Mouse (Mus musculus) cerebellum, adult 9-10 months (tissue): ENCODE data around the gene Rab5b.
"Not testable (repeated sequence)": the region's sequence is repeated elsewhere in the genome, so short reads cannot be mapped to it uniquely, and the experiment has no call there.

Experiments
- DNase-seq: peaks from one replicate; pipeline ENCODE4 v3.0.0; 2022

The Rab5b gene

DNA sequence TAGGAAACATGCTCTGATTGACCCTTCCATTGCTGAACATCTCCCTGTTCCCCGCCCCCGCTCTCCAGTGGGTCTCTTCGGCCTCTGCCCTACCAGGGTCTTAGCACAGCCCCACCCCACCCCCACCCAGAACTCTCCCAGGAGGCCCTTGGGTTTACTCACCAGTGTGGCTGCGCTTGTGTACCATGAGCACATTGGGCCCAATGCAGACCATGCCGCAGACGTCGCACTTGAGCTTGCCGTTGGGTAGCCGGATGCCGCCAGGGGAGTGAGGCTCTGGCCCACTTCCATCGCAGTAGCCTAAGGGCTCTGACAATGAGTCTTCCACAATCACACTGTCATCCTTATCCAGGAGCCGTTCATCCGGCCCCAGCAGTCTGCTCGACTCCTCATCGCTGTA, 55.2 kb downstream of the Rab5b start:
- no peak for DNase-seq

- no peak for DNase-seq
These were observed 56.1 kb downstream of the Rab5b start for GRCm38 (mm10) chr10:128639999-128640398.

GRCm38 (mm10) chr10:128637011-128637410, 59.1 kb downstream of the Rab5b start:
- no peak for DNase-seq

- DNase-seq: no peak
These were observed 59.5 kb downstream of the Rab5b start for GRCm38 (mm10) chr10:128636561-128636960.

DNA sequence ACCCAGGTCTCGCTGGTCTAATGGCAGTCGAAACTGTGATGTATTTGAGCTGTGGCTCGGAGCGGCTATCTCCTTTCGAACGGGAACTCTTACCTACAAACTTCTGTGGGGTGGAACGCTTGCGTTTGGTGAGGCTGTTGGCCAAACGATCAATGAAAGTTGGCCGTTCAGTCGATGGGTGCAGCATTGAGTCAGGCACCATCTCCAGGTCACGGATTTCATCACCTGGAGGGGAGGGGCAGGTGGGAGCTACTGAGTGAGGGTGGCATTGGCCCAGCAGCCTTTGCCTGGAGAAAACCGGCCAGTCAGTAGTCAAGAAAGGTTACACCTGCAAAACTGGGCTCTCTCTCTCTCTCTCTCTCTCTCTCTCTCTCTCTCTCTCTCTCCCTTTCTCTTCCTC, 60.4 kb downstream of the Rab5b start:
- DNase-seq: no peak

GRCm38 (mm10) chr10:128631571-128631970, 64.5 kb downstream of the Rab5b start:
- no peak for DNase-seq

GRCm38 (mm10) chr10:128630306-128630705, 65.8 kb downstream of the Rab5b start:
- not testable (repeated sequence) for DNase-seq

- no peak for DNase-seq
These were observed 66.3 kb downstream of the Rab5b start for GRCm38 (mm10) chr10:128629746-128630145.

GRCm38 (mm10) chr10:128627398-128628317, 68.4 kb downstream of the Rab5b start:
- peak; percentile 61 for DNase-seq
